Mouse (Mus musculus) MEL (cell line): ENCODE results near the gene Stoml3. TPM values are rescaled to one million over a fixed set of nuclear protein-coding genes. Genes with fewer than 3 reads are reported as not detected.

Source experiments
- DNase-seq: peaks from one replicate; pipeline ENCODE4 v3.0.0; 2011; ENCODE audit warnings: low read depth, low spot score
- H3K27ac ChIP-seq: 2 replicates; pipeline ENCODE4 v1.5.1; 2012; ENCODE audit warnings: low read depth, mild to moderate bottlenecking, control low read depth, low read length, moderate library complexity; ENCODE audit not compliant: control insufficient read depth
- H3K27me3 ChIP-seq, 2 experiments: fragments of 150-350 bp in 1 of 2; sonication (generic) in 1 of 2; 2 replicates each; pipeline ENCODE4 v1.6.1; 2012; ENCODE audit warnings: low read length in 2 of 2, mild to moderate bottlenecking in 2 of 2, improper control_type of control experiment in 1 of 2, moderate library complexity in 1 of 2; ENCODE audit not compliant: insufficient read depth in 2 of 2, control insufficient read depth in 1 of 2
- H3K36me3 ChIP-seq, 2 experiments: 2 replicates each; pipeline ENCODE4 v1.6.1; 2012 to 2014; ENCODE audit warnings: low read length in 2 of 2, improper control_type of control experiment in 1 of 2, inconsistent platforms in 1 of 2, mild to moderate bottlenecking in 1 of 2; ENCODE audit not compliant: insufficient read depth in 2 of 2, control insufficient read depth in 1 of 2
- H3K4me1 ChIP-seq, 2 experiments: fragments of 150-350 bp in 1 of 2; sonication (generic) in 1 of 2; 2 replicates each; pipeline ENCODE4 v1.6.1; 2012; ENCODE audit warnings: low read length in 2 of 2, improper control_type of control experiment in 1 of 2, mild to moderate bottlenecking in 1 of 2; ENCODE audit not compliant: insufficient read depth in 2 of 2, control insufficient read depth in 1 of 2
- H3K4me3 ChIP-seq, 2 experiments: fragments of 150-350 bp in 1 of 2; sonication (generic) in 1 of 2; 2 replicates each; pipeline ENCODE4 v1.5.1; 2012; ENCODE audit warnings: low read depth in 2 of 2, low read length in 2 of 2, mild to moderate bottlenecking in 2 of 2, moderate library complexity in 2 of 2, control low read depth in 1 of 2, improper control_type of control experiment in 1 of 2; ENCODE audit not compliant: control insufficient read depth in 1 of 2, insufficient read depth in 1 of 2
- H3K79me2 ChIP-seq: 2 replicates; pipeline ENCODE4 v1.6.1; 2012; ENCODE audit warnings: mild to moderate bottlenecking, low read length, moderate library complexity; ENCODE audit not compliant: control insufficient read depth, poor library complexity, insufficient read depth
- H3K9ac ChIP-seq: 2 replicates; pipeline ENCODE4 v1.6.1; 2012; ENCODE audit warnings: low read depth, mild to moderate bottlenecking, control low read depth, low read length, moderate library complexity; ENCODE audit not compliant: control insufficient read depth, poor library complexity, severe bottlenecking
- H3K9me3 ChIP-seq: fragments of 150-350 bp; sonication (generic); replicated peaks from 2 replicates; pipeline ENCODE4 v1.6.1; 2012; ENCODE audit warnings: mild to moderate bottlenecking, low read length, improper control_type of control experiment, moderate library complexity; ENCODE audit not compliant: insufficient read depth
- BHLHE40 ChIP-seq: IDR thresholded peaks from 2 replicates; pipeline ENCODE4 v1.6.1; 2012; ENCODE audit warnings: low read depth, mild to moderate bottlenecking, inconsistent platforms, low read length, improper control_type of control experiment, borderline replicate concordance
- CHD1 ChIP-seq: IDR thresholded peaks from 2 replicates; pipeline ENCODE4 v1.6.1; 2012; ENCODE audit warnings: low read depth, mild to moderate bottlenecking, inconsistent platforms, low read length, improper control_type of control experiment
- CHD2 ChIP-seq: IDR thresholded peaks from 2 replicates; pipeline ENCODE4 v1.6.1; 2011; ENCODE audit warnings: low read length, improper control_type of control experiment
- ETS1 ChIP-seq: IDR thresholded peaks from 2 replicates; pipeline ENCODE4 v1.6.1; 2012; ENCODE audit warnings: low read depth, mild to moderate bottlenecking, inconsistent platforms, low read length, improper control_type of control experiment, moderate library complexity
- GABPA ChIP-seq: IDR thresholded peaks from 2 replicates; pipeline ENCODE4 v1.6.1; 2012; ENCODE audit warnings: low read depth, mild to moderate bottlenecking, inconsistent platforms, low read length, improper control_type of control experiment, moderate library complexity
- GATA1 ChIP-seq: IDR thresholded peaks from 2 replicates; pipeline ENCODE4 v1.6.1; 2011; ENCODE audit warnings: low read depth, low read length, improper control_type of control experiment
- JUND ChIP-seq: IDR thresholded peaks from 2 replicates; pipeline ENCODE4 v1.6.1; 2011; ENCODE audit warnings: low read depth, mild to moderate bottlenecking, improper control_type of control experiment, low read length
- KAT2A ChIP-seq: conservative IDR thresholded peaks from 2 replicates; pipeline ENCODE4 v1.6.1; 2012; ENCODE audit warnings: low read depth, low read length, improper control_type of control experiment, inconsistent platforms
- NELFE ChIP-seq: IDR thresholded peaks from 2 replicates; pipeline ENCODE4 v1.6.1; 2011; ENCODE audit warnings: low read depth, low read length, improper control_type of control experiment
- RAD21 ChIP-seq: IDR thresholded peaks from 2 replicates; pipeline ENCODE4 v1.6.1; 2011; ENCODE audit warnings: mild to moderate bottlenecking, low read depth, low read length, improper control_type of control experiment
- RCOR1 ChIP-seq: IDR thresholded peaks from 2 replicates; pipeline ENCODE4 v1.6.1; 2012; ENCODE audit warnings: low read depth, mild to moderate bottlenecking, inconsistent platforms, low read length, improper control_type of control experiment
- SMC3 ChIP-seq: IDR thresholded peaks from 2 replicates; pipeline ENCODE4 v1.6.1; 2011; ENCODE audit warnings: low read depth, low read length, improper control_type of control experiment
- TCF12 ChIP-seq: IDR thresholded peaks from 2 replicates; pipeline ENCODE4 v1.6.1; 2014; ENCODE audit warnings: low read depth, mild to moderate bottlenecking, inconsistent platforms, low read length, improper control_type of control experiment, moderate library complexity
- UBTF ChIP-seq: IDR thresholded peaks from 2 replicates; pipeline ENCODE4 v1.6.1; 2012; ENCODE audit warnings: low read depth, mild to moderate bottlenecking, inconsistent platforms, low read length, improper control_type of control experiment, moderate library complexity, borderline replicate concordance; ENCODE audit not compliant: insufficient read depth
- USF2 ChIP-seq, 2 experiments: IDR thresholded peaks; 2 replicates each; pipeline ENCODE4 v1.6.1; 2011 to 2012; ENCODE audit warnings: improper control_type of control experiment in 2 of 2, low read length in 2 of 2, borderline replicate concordance in 1 of 2, inconsistent platforms in 1 of 2, low read depth in 1 of 2, mild to moderate bottlenecking in 1 of 2; ENCODE audit not compliant: insufficient read depth in 1 of 2
- polyA plus RNA-seq, 2 experiments: library from polyadenylated mRNA; stranded (reverse) in 1 of 2; unstranded in 1 of 2; fragments of >175 nt in 1 of 2; fragments of >200 nt in 1 of 2; gene quantifications; 2 replicates each; pipeline versions ENCODE4 v1.2.1 to v1.2.4; 2012; ENCODE audit warnings: low replicate concordance in 2 of 2, low read depth in 1 of 2; ENCODE audit not compliant: insufficient read length in 2 of 2, insufficient read depth in 1 of 2, missing spikeins in 1 of 2
- total RNA-seq: library from RNA; depleted of rRNA; stranded (reverse); fragments of 300-350 nt; gene quantifications from 2 replicates; pipeline ENCODE4 v1.2.3, GENCODE M21; 2012

Stoml3 gene
- total and polyA plus RNA-seq, 3 experiments, result not detected

- H3K36me3 ChIP-seq, result no peaks in the 10 kb centered on the region
Observed at GRCm38 (mm10) chr3:53532091-53532490, 43.6 kb downstream of the Stoml3 start.

GRCm38 (mm10) chr3:53552691-53553090 lies 64.2 kb downstream of the Stoml3 start:
- Histone ChIP-seq H3K36me3 (no peaks in the 10 kb centered on the region), H3K27me3 (no peaks in the 10 kb centered on the region), H3K79me2 (no peaks in the 10 kb centered on the region), H3K9me3 (no peaks in the 10 kb centered on the region), H3K4me1 (no peaks in the 10 kb centered on the region)
- no peak for DNase-seq
- TF ChIP-seq RCOR1 (no peak), GABPA (no peak), RAD21 (no peak), ETS1 (no peak), TCF12 (no peak), JUND (no peak), KAT2A (no peak), UBTF (no peak)
- TF ChIP-seq, all 39 proteins: peak for 0
- Histone ChIP-seq H3K9ac (no peak overlapping the region), H3K4me3 (no peak overlapping the region), H3K27ac (no peak overlapping the region)

More at GRCm38 (mm10) chr3:53532091-53532490, 43.6 kb downstream of the Stoml3 start:
- no peaks in the 10 kb centered on the region for H3K27me3 ChIP-seq
- no peak for TF ChIP-seq SMC3
- no peak for TF ChIP-seq BHLHE40
- no peak for TF ChIP-seq GATA1
- TF ChIP-seq USF2 (IDR thresholded peaks at IDR 0.05; ENCODE audit: borderline replicate concordance in 1 of 2, insufficient read depth in 1 of 2, low read depth in 1 of 2, low read length in 2 of 2), result no peak
- no peak for TF ChIP-seq NELFE
- TF ChIP-seq UBTF, result no peak
- TF ChIP-seq CHD2, result no peak
- TF ChIP-seq CHD1, result no peak
- TF ChIP-seq ETS1, result no peak
- no peaks in the 10 kb centered on the region for H3K4me1 ChIP-seq
- no peaks in the 10 kb centered on the region for H3K9me3 ChIP-seq
- no peak for DNase-seq
- no peaks in the 10 kb centered on the region for H3K79me2 ChIP-seq
- H3K4me3 ChIP-seq, result no peak overlapping the region
- no peak overlapping the region for H3K9ac ChIP-seq
- no peak overlapping the region for H3K27ac ChIP-seq
